Mouse (Mus musculus): ENCODE measurements at regions not wholly inside any gene's neighbourhood (a gene's known extent, or its start where the extent isn't known, plus 50 kb on each side); places are given as distances from the start of the nearest gene placed in this dataset.

DNA sequence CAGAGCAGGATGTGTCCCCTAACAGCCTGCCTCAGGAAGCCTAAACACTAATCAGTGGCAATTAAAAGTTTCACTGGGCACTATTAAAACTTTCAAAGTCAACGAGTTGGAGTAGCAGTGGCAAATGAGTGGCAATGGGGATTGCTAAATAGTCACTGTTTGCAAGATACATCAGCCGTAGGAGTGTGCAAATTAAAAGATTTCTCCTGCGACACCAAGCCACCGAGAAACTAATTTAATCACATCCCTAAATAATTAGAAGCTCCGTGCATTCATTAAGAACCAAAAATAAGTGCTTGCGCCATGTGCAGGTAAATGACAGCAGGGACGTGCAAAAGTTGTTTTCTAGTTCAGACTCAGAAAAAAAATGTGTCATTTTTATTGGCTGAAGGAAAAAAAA is 69.4 kb upstream of the Olfr1402 start:
- TF ChIP-seq ZC3H11A (IDR thresholded peaks at IDR 0.05; ENCODE audit: borderline replicate concordance, low read depth, low read length) (no peak), HCFC1 (IDR thresholded peaks at IDR 0.05; ENCODE audit: borderline replicate concordance, insufficient read depth, low read length) (no peak), MAFK (IDR thresholded peaks at IDR 0.05; ENCODE audit: insufficient read depth, low read depth, low read length) (no peak)
